Mouse (Mus musculus) hematopoietic stem cell, adult 5-6 weeks (primary cell): ENCODE measurements around the gene Igf2bp3. TPM values are rescaled to one million over a fixed set of nuclear protein-coding genes. Genes with fewer than 3 reads are reported as not detected.

Experiments used
- ATAC-seq, 2 experiments: fragments of 125-278 bp in 1 of 2; replicated peaks in 1 of 2; 2 replicates each; pipeline ENCODE4 v1.8.0; 2016 to 2017; ENCODE audit warnings: inconsistent platforms in 2 of 2, mild to moderate bottlenecking in 2 of 2, moderate number of reproducible peaks in 2 of 2, low read depth in 1 of 2, moderate TSS enrichment in 1 of 2; ENCODE audit not compliant: low FRiP score in 2 of 2, poor library complexity in 2 of 2, severe bottlenecking in 2 of 2, insufficient read depth in 1 of 2, low TSS enrichment in 1 of 2
- total RNA-seq: library from RNA; stranded (forward); fragments of 172-1452, 232-1000 nt; gene quantifications from 2 replicates; pipeline ENCODE4 v1.2.3, GENCODE M21; 2017

Igf2bp3 gene
- total RNA-seq, 1 experiment from 2014 or later, result 0.25 TPM

GRCm38 (mm10) chr6:49119462-49120135 lies 95.2 kb downstream of the Igf2bp3 start:
- ATAC-seq, result no peak

- no peak for ATAC-seq
Measured at GRCm38 (mm10) chr6:49118446-49118845, 96.3 kb downstream of the Igf2bp3 start.

GRCm38 (mm10) chr6:49116241-49116640 lies 98.5 kb downstream of the Igf2bp3 start:
- ATAC-seq, result no peak

GRCm38 (mm10) chr6:49115550-49115949 lies 99.2 kb downstream of the Igf2bp3 start:
- ATAC-seq, result no peak

GRCm38 (mm10) chr6:49114457-49114856 lies 100.3 kb downstream of the Igf2bp3 start:
- no peak for ATAC-seq

- no peak for ATAC-seq
Measured at GRCm38 (mm10) chr6:49113895-49114294, 100.9 kb downstream of the Igf2bp3 start.

- no peak for ATAC-seq
Measured at GRCm38 (mm10) chr6:49109196-49109595, 105.6 kb downstream of the Igf2bp3 start.

GRCm38 (mm10) chr6:49106746-49107500 lies 107.8 kb downstream of the Igf2bp3 start:
- no peak for ATAC-seq

- no peak for ATAC-seq
Measured at GRCm38 (mm10) chr6:49099086-49099485, 115.7 kb downstream of the Igf2bp3 start.

GRCm38 (mm10) chr6:49097596-49098110 lies 117.1 kb downstream of the Igf2bp3 start:
- no peak for ATAC-seq

- ATAC-seq, result no peak
Measured at GRCm38 (mm10) chr6:49096933-49097461, 117.8 kb downstream of the Igf2bp3 start.

GRCm38 (mm10) chr6:49096421-49096820 lies 118.3 kb downstream of the Igf2bp3 start:
- ATAC-seq, result no peak

- ATAC-seq, result no peak
Measured at GRCm38 (mm10) chr6:49094968-49095367, 119.8 kb downstream of the Igf2bp3 start.

GRCm38 (mm10) chr6:49083008-49083407 lies 131.7 kb downstream of the Igf2bp3 start:
- ATAC-seq, result no peak

GRCm38 (mm10) chr6:49079313-49079712 lies 135.4 kb downstream of the Igf2bp3 start:
- no peak for ATAC-seq

- ATAC-seq, result no peak
Measured at GRCm38 (mm10) chr6:49077894-49078293, 136.9 kb downstream of the Igf2bp3 start.

- peak; percentile 15 to 27; a peak in 2 of 4 replicates for ATAC-seq
Measured at GRCm38 (mm10) chr6:49074117-49074490, 140.7 kb downstream of the Igf2bp3 start.
